Mouse (Mus musculus) C2C12 (cell line): Measurements from ENCODE around the gene Cpne2. TPM values are rescaled to one million over a fixed set of nuclear protein-coding genes. Genes with fewer than 3 reads are reported as not detected.
A peak's percentile ranks its signal among the peaks of the same experiment; 100 is the strongest.

Source experiments
- H3K27me3 ChIP-seq: one replicate; pipeline ENCODE4 v1.6.1; 2011; ENCODE audit not compliant: control insufficient read depth, insufficient read depth, insufficient read length
- H3K36me3 ChIP-seq: one replicate; pipeline ENCODE4 v1.6.1; 2011; ENCODE audit not compliant: control insufficient read depth, insufficient read depth
- H3K4me3 ChIP-seq: one replicate; pipeline ENCODE4 v1.5.1; 2011; ENCODE audit warnings: mild to moderate bottlenecking, control low read depth; ENCODE audit not compliant: poor library complexity, insufficient read depth, severe bottlenecking
- H3K79me2 ChIP-seq: one replicate; pipeline ENCODE4 v1.6.1; 2011; ENCODE audit not compliant: control insufficient read depth, insufficient read depth
- H3K79me3 ChIP-seq: one replicate; pipeline ENCODE4 v1.6.1; 2011; ENCODE audit warnings: low read depth, control low read depth
- H3ac ChIP-seq: one replicate; pipeline ENCODE3; 2011; ENCODE audit warnings: low read depth; ENCODE audit not compliant: control insufficient read depth, insufficient read length
- CEBPB ChIP-seq: IDR thresholded peaks from one replicate; pipeline ENCODE4 v1.6.1; 2011; ENCODE audit warnings: low read depth, mild to moderate bottlenecking, control low read depth, moderate library complexity
- CTCF ChIP-seq: IDR thresholded peaks from one replicate; pipeline ENCODE4 v1.5.1; 2011; ENCODE audit not compliant: control insufficient read depth, insufficient read depth, insufficient read length
- FOSL1 ChIP-seq: IDR thresholded peaks from one replicate; pipeline ENCODE4 v1.8.0; 2011; ENCODE audit warnings: mild to moderate bottlenecking, low read length; ENCODE audit not compliant: poor library complexity, insufficient read depth, severe bottlenecking
- MAX ChIP-seq: IDR thresholded peaks from one replicate; pipeline ENCODE4 v1.6.1; 2011; ENCODE audit warnings: mild to moderate bottlenecking, control low read depth
- MYOD1 ChIP-seq: IDR thresholded peaks from one replicate; pipeline ENCODE4 v1.6.1; 2011; ENCODE audit warnings: low read depth; ENCODE audit not compliant: control insufficient read depth, insufficient read length
- MYOG ChIP-seq: IDR thresholded peaks from one replicate; pipeline ENCODE4 v1.6.1; 2011; ENCODE audit not compliant: control insufficient read depth, insufficient read length; ENCODE audit errors: extremely low read depth
- USF1 ChIP-seq: IDR thresholded peaks from one replicate; pipeline ENCODE4 v1.6.1; 2011; ENCODE audit warnings: low read depth, mild to moderate bottlenecking, control low read depth, moderate library complexity
- polyA plus RNA-seq: library from polyadenylated mRNA; unstranded; fragments of >200 nt; fragmentation: generic; extraction: Trizol; gene quantifications from one replicate; pipeline ENCODE4 v1.2.1, GENCODE M21; 2012; ENCODE audit warnings: missing spikeins

Cpne2 gene
- polyA plus RNA-seq, 1 experiment = 59.9 TPM

GRCm38 (mm10) chr8:94591691-94592090, 58.9 kb downstream of the Cpne2 start:
- Histone ChIP-seq H3K79me3 (peaks cover 13% of the 10 kb centered on the region), H3ac (no peak overlapping the region), H3K79me2 (peaks cover 49% of the 10 kb centered on the region), H3K36me3 (peaks cover 35% of the 10 kb centered on the region), H3K27me3 (no peaks in the 10 kb centered on the region), H3K4me3 (no peak overlapping the region)
- TF ChIP-seq USF1 = no peak

- TF ChIP-seq MAX = no peak
- no peak for TF ChIP-seq USF1
- TF ChIP-seq CEBPB = no peak
- no peak for TF ChIP-seq CTCF
- no peak for TF ChIP-seq MYOD1
- TF ChIP-seq FOSL1 = no peak
- no peak for TF ChIP-seq MYOG
- H3K79me3 ChIP-seq = peaks cover 24% of the 10 kb centered on the region
- no peaks in the 10 kb centered on the region for H3K27me3 ChIP-seq
- no peak overlapping the region for H3K4me3 ChIP-seq
- peaks cover 14% of the 10 kb centered on the region for H3K36me3 ChIP-seq
- H3K79me2 ChIP-seq = peaks cover 73% of the 10 kb centered on the region
- no peak overlapping the region for H3ac ChIP-seq
Measured at GRCm38 (mm10) chr8:94594211-94594610, 61.4 kb downstream of the Cpne2 start.

GRCm38 (mm10) chr8:94600478-94600877, 67.7 kb downstream of the Cpne2 start:
- TF ChIP-seq MYOG = no peak
- no peak for TF ChIP-seq CEBPB
- no peak for TF ChIP-seq MAX
- no peak for TF ChIP-seq CTCF
- no peak for TF ChIP-seq MYOD1
- no peak for TF ChIP-seq FOSL1
- peaks cover 92% of the 10 kb centered on the region for H3K79me2 ChIP-seq
- peaks cover 9% of the 10 kb centered on the region for H3K36me3 ChIP-seq
- H3ac ChIP-seq = peak overlapping the region; percentile 88
- peaks cover 44% of the 10 kb centered on the region for H3K79me3 ChIP-seq
- H3K27me3 ChIP-seq = no peaks in the 10 kb centered on the region
- H3K4me3 ChIP-seq = peak overlapping the region; percentile 96

- peak overlapping the region; percentile 96 for H3K4me3 ChIP-seq
- H3ac ChIP-seq = peak overlapping the region; percentile 88
- no peaks in the 10 kb centered on the region for H3K27me3 ChIP-seq
- peaks cover 91% of the 10 kb centered on the region for H3K79me2 ChIP-seq
- H3K36me3 ChIP-seq = peaks cover 2% of the 10 kb centered on the region
- peaks cover 40% of the 10 kb centered on the region for H3K79me3 ChIP-seq
- TF ChIP-seq CEBPB (no peak), USF1 (no peak), FOSL1 (no peak), CTCF (no peak), MAX (no peak), MYOD1 (no peak), MYOG (no peak)
Measured at GRCm38 (mm10) chr8:94601034-94601606, 68.3 kb downstream of the Cpne2 start.

GRCm38 (mm10) chr8:94601607-94602385, 69.0 kb downstream of the Cpne2 start, which contains the start of the genes Rspry1 and Fam192a:
Rspry1 (plus strand) TSS chr8:94601937.
Fam192a (minus strand) TSS chr8:94601997.
- no peaks in the 10 kb centered on the region for H3K27me3 ChIP-seq
- H3K79me3 ChIP-seq = peaks cover 45% of the 10 kb centered on the region
- peak within 1 kb of the TSS; percentile 89 for H3ac ChIP-seq
- peak within 1 kb of the TSS; percentile 96 for H3K4me3 ChIP-seq
- H3K36me3 ChIP-seq = no peaks in the 10 kb centered on the region
- peaks cover 88% of the 10 kb centered on the region for H3K79me2 ChIP-seq
- TF ChIP-seq CTCF = no peak
- TF ChIP-seq MYOG = no peak
- TF ChIP-seq MYOD1 = no peak
- TF ChIP-seq FOSL1 = no peak
- peak; percentile 90 for TF ChIP-seq MAX
- no peak for TF ChIP-seq CEBPB
- peak; percentile 96 for TF ChIP-seq USF1
